Mouse (Mus musculus): ENCODE measurements around the gene Ezh2.
"Not testable (repeated sequence)": the region's sequence is repeated elsewhere in the genome, so short reads cannot be mapped to it uniquely, and the experiment has no call there.

The Ezh2 gene

GRCm38 (mm10) chr6:47594926-47595623, at the start of gene Ezh2:
Gene Ezh2 (minus strand): TSS chr6:47595341.
- peak; percentile 97 for DNase-seq

GRCm38 (mm10) chr6:47636527-47637076, 41.5 kb upstream of the Ezh2 start:
- DNase-seq: no peak

GRCm38 (mm10) chr6:47635995-47636526, 40.9 kb upstream of the Ezh2 start:
- DNase-seq: no peak

- DNase-seq: no peak
These were observed 40.3 kb upstream of the Ezh2 start for GRCm38 (mm10) chr6:47635207-47635994.

GRCm38 (mm10) chr6:47633467-47633866, 38.3 kb upstream of the Ezh2 start:
- no peak for DNase-seq

GRCm38 (mm10) chr6:47630061-47630460, 34.9 kb upstream of the Ezh2 start:
- not testable (repeated sequence) for DNase-seq

GRCm38 (mm10) chr6:47627978-47628377, 32.8 kb upstream of the Ezh2 start:
- DNase-seq: no peak

GRCm38 (mm10) chr6:47626976-47627375, 31.8 kb upstream of the Ezh2 start:
- not testable (repeated sequence) for DNase-seq

- DNase-seq: no peak
These were observed 25.9 kb upstream of the Ezh2 start for GRCm38 (mm10) chr6:47621039-47621438.

- not testable (repeated sequence) for DNase-seq
These were observed 13.2 kb upstream of the Ezh2 start for GRCm38 (mm10) chr6:47608306-47608705.

- DNase-seq: no peak
These were observed 6.8 kb upstream of the Ezh2 start for GRCm38 (mm10) chr6:47601931-47602330.

- no peak for DNase-seq
These were observed 555 bp upstream of the Ezh2 start for GRCm38 (mm10) chr6:47595696-47596095.

GRCm38 (mm10) chr6:47594141-47594835, 853 bp downstream of the Ezh2 start:
- DNase-seq: peak; percentile 73

- no peak for DNase-seq
These were observed 1.6 kb downstream of the Ezh2 start for GRCm38 (mm10) chr6:47593590-47593989.

- DNase-seq: peak; percentile 9
These were observed 7.8 kb downstream of the Ezh2 start for GRCm38 (mm10) chr6:47587332-47587731.

- no peak for DNase-seq
These were observed 22.3 kb downstream of the Ezh2 start for GRCm38 (mm10) chr6:47572887-47573286.

- no peak for DNase-seq
These were observed 29.7 kb downstream of the Ezh2 start for GRCm38 (mm10) chr6:47565326-47566035.

GRCm38 (mm10) chr6:47561426-47561825, 33.7 kb downstream of the Ezh2 start:
- DNase-seq: peak; percentile 4

GRCm38 (mm10) chr6:47560846-47561245, 34.3 kb downstream of the Ezh2 start:
- DNase-seq: no peak

GRCm38 (mm10) chr6:47560407-47560806, 34.7 kb downstream of the Ezh2 start:
- DNase-seq: no peak

GRCm38 (mm10) chr6:47559287-47559686, 35.9 kb downstream of the Ezh2 start:
- DNase-seq: no peak

GRCm38 (mm10) chr6:47552280-47552679, 42.9 kb downstream of the Ezh2 start:
- DNase-seq: no peak
